Mouse (Mus musculus): ENCODE measurements at regions not wholly inside any gene's neighbourhood (a gene's known extent, or its start where the extent isn't known, plus 50 kb on each side); places are given as distances from the start of the nearest gene placed in this dataset.

DNA sequence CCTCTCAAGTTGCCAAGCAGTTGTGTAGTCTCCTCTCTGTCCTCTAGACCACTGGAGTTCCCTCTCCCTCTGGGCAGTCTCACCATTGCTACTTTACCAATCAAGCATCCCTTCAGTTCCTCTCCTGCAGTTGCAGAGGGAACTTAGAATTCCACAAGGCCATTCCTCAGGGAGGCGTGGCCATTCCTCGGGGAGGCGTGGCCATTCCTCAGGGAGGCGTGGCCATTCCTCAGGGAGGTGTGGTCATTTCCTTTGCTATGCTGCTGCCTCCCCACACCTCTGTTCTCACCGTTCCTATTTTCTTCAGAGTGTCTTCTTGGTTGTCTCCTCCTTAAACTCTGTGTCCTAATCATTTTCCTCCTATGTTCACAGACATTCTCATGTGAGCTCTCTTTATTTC, 102.8 kb upstream of the Wdr3 start:
- TF ChIP-seq TAL1 (conservative IDR thresholded peaks at IDR 0.05; ENCODE audit: low read depth, low read length) (no peak), POLR2AphosphoS5 (IDR thresholded peaks at IDR 0.05; ENCODE audit: insufficient replicate concordance, low read depth, low read length) (no peak), GATA1 (IDR thresholded peaks at IDR 0.05; ENCODE audit: borderline replicate concordance, low read length) (no peak), CTCF (IDR thresholded peaks at IDR 0.05; ENCODE audit: low read depth, low read length) (no peak), GATA2 (IDR thresholded peaks at IDR 0.05; ENCODE audit: borderline replicate concordance, low read depth, low read length) (no peak)
- no peaks in the 10 kb centered on the region for H3K27me3 ChIP-seq (ENCODE audit: insufficient read depth, low read length)

More for the DNA sequence above, 102.8 kb upstream of the Wdr3 start:
- ATAC-seq (ENCODE audit: extremely low read depth, insufficient number of reproducible peaks, low FRiP score, poor library complexity, severe bottlenecking) (no peak), DNase-seq (ENCODE audit: low spot score) (no peak)
- no peaks in the 10 kb centered on the region for H3K9me3 ChIP-seq (replicated peaks)
- no peak overlapping the region for H3K4me3 ChIP-seq (ENCODE audit: low read depth, low read length)
- H3K36me3 ChIP-seq (replicated peaks): no peaks in the 10 kb centered on the region
- H3K4me1 ChIP-seq (ENCODE audit: insufficient read depth, low read depth, low read length): no peaks in the 10 kb centered on the region
